Mouse (Mus musculus): ENCODE results near the gene Cyp27a1.

DNA sequence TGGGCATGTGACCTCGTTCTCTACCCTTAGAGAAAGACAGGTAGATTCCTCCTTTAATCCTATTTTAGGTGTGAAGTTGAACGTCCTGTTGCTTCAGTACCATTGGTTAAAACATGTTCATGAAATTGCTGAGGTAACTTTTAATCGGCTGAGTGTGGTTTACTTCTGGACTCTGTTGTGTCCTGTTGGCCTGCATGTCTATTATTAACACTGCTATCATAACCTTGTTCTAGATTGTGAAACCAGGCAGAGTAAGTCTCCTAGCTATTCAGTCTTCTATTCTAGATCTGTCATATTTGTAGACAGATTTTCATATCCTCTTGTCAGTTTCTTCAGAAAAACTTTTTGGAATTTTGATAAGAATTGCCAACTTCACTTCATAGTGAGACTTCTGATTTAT, 45.0 kb upstream of the Cyp27a1 start:
- TF ChIP-seq ZC3H11A (IDR thresholded peaks at IDR 0.05; ENCODE audit: borderline replicate concordance, low read depth, low read length) (no peak), CHD2 (IDR thresholded peaks at IDR 0.05; ENCODE audit: low read depth, low read length) (no peak), HCFC1 (IDR thresholded peaks at IDR 0.05; ENCODE audit: borderline replicate concordance, insufficient read depth, low read length) (no peak), MAFK (IDR thresholded peaks at IDR 0.05; ENCODE audit: insufficient read depth, low read depth, low read length) (no peak), ZNF384 (IDR thresholded peaks at IDR 0.05; ENCODE audit: low read depth, low read length) (no peak)

Measured in ES-E14 (cell line).